Mouse (Mus musculus): ENCODE results near the gene Pcsk1n. TPM values are rescaled to one million over a fixed set of nuclear protein-coding genes. Genes with fewer than 3 reads are reported as not detected.

The Pcsk1n gene
- not detected for polyA plus RNA-seq (2017; shearing (Covaris generic))

DNA sequence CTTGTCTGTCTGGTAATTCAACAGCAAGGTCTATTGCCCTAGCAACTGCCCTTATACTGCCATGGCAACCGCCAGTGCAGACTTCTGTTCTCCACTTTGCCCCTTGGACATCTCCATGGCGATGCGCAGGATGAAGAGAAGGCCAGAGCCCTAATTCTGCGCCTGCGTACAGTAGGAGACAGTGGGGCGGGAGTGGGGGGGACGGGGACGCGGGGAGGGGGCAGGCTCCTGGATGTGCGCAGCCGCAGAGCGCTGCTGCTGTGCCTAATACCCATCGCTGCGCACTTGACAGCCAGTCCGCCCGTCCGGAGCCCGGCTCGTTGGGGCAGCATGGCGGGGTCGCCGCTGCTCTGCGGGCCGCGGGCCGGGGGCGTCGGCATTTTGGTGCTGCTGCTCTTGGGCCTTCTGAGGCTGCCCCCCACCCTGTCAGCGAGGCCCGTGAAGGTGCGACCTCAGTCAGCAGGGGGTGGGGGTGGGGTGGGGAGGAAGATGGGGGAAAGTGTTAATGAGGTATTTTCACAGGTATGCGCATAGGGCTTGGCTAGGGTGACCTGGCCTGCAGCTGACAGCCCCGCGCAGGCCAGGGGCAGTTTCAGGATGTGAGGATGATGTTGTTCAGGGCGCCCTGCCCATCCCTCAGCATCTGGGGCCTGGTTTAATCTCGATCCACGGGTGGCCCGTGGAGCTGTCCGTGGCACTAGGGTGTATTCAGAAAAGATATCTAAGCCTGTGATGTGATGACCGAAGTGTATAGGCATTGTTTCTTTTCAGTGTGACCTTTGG lies at the start of gene Pcsk1n:
Gene Pcsk1n (plus strand): TSS at position 222 of the 783 bp plus-strand sequence.

DNA sequence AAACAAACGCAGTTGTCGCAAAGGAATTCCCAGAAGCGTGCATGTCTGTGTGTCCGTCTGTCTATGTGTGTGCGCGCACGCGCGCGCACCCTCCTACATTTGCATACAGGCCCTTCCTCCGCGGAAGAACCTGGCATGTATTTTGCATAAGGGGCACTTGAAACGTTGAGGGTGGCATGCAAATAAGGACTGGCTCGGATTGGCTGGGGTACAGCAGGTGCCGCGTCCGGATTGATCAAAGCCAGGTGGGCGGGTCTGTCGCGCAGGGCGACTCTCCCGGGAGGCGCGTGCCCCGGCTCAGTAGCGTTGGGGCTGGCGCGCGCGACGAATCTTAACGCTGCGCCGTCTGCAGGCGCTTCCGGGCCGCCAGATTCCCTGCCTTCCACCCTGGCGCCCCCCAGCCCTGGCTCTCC lies 41.6 kb upstream of the Pcsk1n start, which contains the start of gene Pim2:
Gene Pim2 (plus strand): TSS at position 256 of the 413 bp plus-strand sequence.

DNA sequence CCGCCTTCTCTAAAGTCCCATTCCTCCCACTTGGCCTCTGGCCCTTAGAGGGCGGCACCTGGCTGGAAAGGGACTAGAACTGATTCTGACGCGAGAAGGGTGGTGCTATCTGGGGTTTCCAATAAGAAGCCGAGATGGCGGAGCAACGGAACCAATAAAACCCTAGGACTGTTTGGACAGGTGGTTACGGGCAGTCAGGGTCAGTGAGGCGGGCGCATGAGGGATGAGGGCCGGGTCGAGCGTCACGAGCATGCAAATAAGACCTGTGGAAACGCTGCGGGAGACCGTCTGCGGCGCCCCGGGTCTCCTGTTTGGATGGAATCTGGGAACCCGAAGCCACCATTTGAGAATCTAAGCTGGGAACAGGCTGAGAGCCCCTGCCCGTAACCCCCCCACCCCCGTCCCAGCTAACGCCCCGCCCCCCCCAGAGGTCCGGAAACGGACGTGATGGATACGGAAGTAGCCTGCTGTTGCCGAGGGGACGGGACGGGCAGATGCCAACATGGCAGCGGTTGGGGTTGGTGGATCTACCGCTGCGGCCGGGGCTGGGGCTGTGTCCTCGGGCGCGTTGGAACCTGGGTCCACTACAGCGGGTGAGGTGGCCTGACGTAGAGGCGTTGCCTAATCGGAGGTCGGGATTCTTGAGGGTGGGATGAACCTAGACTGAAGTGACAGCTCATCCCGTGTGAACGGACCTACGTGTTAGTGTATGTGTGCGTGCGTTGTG lies 35.6 kb upstream of the Pcsk1n start, which contains the start of gene Slc35a2:
Gene Slc35a2 (plus strand): TSS at position 188 of the 727 bp plus-strand sequence.

DNA sequence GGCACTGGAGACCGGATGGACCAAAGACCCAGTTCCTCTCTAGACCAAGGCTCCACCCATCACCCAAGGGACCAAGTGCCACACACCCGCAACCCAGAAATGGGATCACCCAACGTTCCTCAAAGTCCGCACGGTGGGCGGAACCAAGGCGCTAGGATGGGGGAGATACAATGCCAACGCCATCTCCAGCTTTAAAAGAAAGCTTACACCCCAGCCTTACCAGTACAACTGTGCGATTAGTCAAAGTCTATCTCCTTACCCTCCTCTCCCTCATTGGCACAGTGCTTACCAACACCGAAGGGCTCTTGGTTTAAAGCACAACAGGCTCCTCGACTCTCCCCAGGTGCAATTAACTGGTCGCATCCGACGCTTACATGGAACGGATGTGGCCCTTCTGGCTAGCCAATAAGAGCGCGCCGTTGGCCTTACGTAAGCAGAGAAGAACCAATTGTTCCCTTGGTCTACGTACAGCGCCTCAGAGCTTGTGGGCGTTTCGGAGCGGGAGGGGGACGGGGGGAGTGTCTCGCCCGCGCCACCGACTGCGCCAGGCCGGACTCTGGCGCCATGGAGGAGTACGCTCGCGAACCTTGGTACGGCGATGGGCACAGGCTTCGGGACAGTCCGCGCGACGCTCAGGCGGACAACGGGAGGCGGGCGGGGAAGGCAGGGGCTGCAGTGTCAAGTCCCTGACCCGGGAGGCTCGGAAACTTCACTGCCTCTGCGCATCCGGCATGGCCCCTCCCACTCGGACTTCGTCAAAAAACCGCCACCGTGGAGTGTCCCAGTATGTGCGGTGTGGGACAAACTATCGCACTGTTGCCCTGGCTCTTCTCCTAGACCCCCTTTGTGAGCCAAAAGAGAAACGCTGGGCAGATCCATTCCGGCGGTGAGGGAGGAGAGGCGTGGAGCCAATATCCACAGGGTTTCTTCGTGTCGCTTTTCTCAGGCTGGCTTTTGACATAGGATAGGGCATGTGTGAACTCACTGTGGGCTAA lies 20.4 kb upstream of the Pcsk1n start, which contains the start of the genes Pqbp1 and Timm17b:
Gene Pqbp1 (minus strand): TSS at position 390 of the 995 bp plus-strand sequence.
Gene Timm17b (plus strand): TSS at position 478 of the 995 bp plus-strand sequence.

DNA sequence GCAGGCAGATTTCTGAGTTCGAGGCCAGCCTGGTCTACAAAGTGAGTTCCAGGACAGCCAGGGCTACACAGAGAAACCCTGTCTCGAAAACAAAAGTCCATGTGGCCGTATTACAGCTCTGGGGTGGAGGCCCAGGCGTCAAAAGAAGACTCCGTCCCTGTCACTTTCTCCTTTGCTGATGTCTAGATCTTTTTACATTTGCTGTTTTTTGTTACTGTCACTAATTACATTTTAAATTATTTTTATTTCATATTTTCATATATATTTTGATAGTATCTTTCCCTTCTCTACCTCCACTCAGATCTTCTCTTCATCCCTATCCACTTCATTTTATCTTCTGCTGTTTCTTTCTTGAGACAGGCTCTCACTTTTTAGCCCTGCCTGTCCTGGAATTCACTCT lies 11.9 kb upstream of the Pcsk1n start, which contains the start of gene Gm10491:
Gene Gm10491 (minus strand): TSS at position 101 of the 400 bp plus-strand sequence.

DNA sequence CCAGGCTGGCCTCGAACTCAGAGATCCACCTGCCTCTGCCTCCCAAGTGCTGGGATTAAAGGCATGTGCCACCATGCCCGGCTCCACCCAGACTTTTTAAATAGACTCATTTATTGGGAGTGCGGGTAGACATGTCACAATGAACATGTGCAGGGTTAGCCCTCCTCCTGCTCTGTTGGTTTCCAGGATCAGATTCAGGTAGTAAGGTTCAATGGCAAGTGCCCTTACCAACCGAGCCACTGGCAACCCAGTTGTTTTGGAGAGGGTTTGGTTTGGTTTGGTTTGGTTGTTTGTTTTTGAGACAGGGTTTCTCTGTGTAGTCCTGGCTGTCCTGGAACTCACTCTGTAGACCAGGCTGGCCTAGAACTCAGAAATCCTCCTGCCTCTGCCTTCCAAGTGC lies 10.4 kb upstream of the Pcsk1n start, which contains the start of gene Gm10490:
Gene Gm10490 (plus strand): TSS at position 301 of the 400 bp plus-strand sequence.

DNA sequence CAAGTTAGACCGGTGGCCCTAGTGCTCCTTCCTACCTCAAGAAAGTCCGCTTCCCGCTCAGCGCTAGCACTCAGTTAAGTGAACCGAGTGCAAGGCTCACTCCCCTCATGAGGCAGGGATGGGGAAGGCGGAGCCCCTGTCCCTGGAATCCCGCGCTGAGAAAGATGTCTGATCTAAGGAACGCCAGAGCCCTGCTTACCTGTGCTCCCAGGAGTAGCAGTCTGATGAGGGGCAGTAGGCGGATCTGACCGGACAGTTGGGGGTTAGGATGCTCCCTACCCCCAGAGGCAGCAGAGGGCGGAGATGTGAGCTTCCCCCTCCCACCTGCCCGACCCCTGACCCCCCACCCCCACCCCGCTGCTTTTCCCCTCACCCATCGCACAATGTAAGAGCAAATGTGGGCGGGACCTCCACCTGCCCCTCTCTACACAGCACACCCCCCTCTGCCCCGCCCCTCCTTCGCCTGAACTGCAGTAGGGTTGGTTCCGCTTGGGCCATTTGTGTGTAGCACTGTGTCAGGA lies 8.7 kb downstream of the Pcsk1n start, which contains the start of gene Eras:
Gene Eras (minus strand): TSS at position 338 of the 521 bp plus-strand sequence.

DNA sequence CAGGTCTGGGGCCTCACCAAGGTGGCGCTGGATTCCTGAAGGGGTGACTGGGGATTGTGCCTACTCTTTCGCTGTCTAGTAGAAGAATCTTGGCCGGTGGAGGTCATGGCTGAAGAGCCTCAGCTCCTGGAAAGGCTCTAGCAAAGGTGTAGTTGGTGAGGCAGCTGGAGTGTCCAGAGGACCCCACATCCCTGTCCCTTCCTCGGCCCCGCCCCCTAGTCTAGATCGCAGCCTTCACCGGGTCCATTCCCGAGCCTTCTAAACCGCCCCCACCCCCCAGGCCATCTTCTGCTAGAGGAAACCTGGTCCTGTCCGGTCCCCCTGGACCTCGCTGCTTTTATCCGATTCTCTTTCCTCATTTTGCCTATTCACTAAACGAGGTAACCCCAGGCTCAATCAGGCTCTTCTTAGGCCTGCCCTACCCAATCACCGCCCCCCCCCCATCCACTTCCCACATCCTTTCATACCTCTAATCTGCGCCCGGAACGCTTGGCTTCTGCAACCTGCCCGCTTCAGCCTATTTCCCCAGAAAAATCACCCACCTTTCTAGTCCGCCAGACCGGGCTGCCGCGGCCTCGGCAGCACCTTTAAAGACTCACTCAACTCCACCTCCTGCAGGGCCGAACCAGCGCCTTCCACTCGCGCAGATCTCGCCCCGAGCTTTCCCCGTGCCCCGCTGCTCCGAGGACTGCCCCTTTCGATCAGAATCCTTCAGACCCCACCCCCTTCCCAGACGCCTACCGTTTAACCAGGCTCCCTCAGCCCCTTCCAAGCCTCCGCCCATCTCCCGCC lies 27.7 kb downstream of the Pcsk1n start, which contains the start of gene Hdac6:
Gene Hdac6 (minus strand): TSS at position 782 of the 792 bp plus-strand sequence.

Other genes with a start within 250 kb of the Pcsk1n start
- 30.3 TPM for gene Plp2, start 248.4 kb upstream of the Pcsk1n start, polyA plus RNA-seq (2017; shearing (Covaris generic))
- not detected for gene Magix, start 238.6 kb upstream of the Pcsk1n start, polyA plus RNA-seq (2017; shearing (Covaris generic))
- gene Gpkow, start 222.7 kb upstream of the Pcsk1n start, polyA plus RNA-seq (2017; shearing (Covaris generic)) = 68.3 TPM
- 98.4 TPM for gene Wdr45, start 205.5 kb upstream of the Pcsk1n start, polyA plus RNA-seq (2017; shearing (Covaris generic))
- not detected for gene Gm45208, start 197.6 kb upstream of the Pcsk1n start, polyA plus RNA-seq (2017; shearing (Covaris generic))
- gene Praf2, start 191.4 kb upstream of the Pcsk1n start, polyA plus RNA-seq (2017; shearing (Covaris generic)) = 19.8 TPM
- 0.12 TPM for gene Ccdc120, start 168.9 kb upstream of the Pcsk1n start, polyA plus RNA-seq (2017; shearing (Covaris generic))
- 64.9 TPM for gene Tfe3, start 157.3 kb upstream of the Pcsk1n start, polyA plus RNA-seq (2017; shearing (Covaris generic))
- 104 TPM for gene Gripap1, start 130.1 kb upstream of the Pcsk1n start, polyA plus RNA-seq (2017; shearing (Covaris generic))
- 0.19 TPM for gene Kcnd1, start 97.5 kb upstream of the Pcsk1n start, polyA plus RNA-seq (2017; shearing (Covaris generic))
- 191 TPM for gene Otud5, start 78.5 kb upstream of the Pcsk1n start, polyA plus RNA-seq (2017; shearing (Covaris generic))
- gene Pim2, start 41.6 kb upstream of the Pcsk1n start, polyA plus RNA-seq (2017; shearing (Covaris generic)) = 233 TPM
- gene Slc35a2, start 35.8 kb upstream of the Pcsk1n start, polyA plus RNA-seq (2017; shearing (Covaris generic)) = 38.7 TPM
- gene Pqbp1, start 20.6 kb upstream of the Pcsk1n start, polyA plus RNA-seq (2017; shearing (Covaris generic)) = 170 TPM
- gene Timm17b, start 20.5 kb upstream of the Pcsk1n start, polyA plus RNA-seq (2017; shearing (Covaris generic)) = 101 TPM
- gene Gm10491, start 12.0 kb upstream of the Pcsk1n start, polyA plus RNA-seq (2017; shearing (Covaris generic)) = not detected
- gene Gm10490, start 10.3 kb upstream of the Pcsk1n start, polyA plus RNA-seq (2017; shearing (Covaris generic)) = not detected
- gene Eras, start 8.8 kb downstream of the Pcsk1n start, polyA plus RNA-seq (2017; shearing (Covaris generic)) = not detected
- 12.9 TPM for gene Hdac6, start 28.1 kb downstream of the Pcsk1n start, polyA plus RNA-seq (2017; shearing (Covaris generic))
- not detected for gene Gata1, start 58.2 kb downstream of the Pcsk1n start, polyA plus RNA-seq (2017; shearing (Covaris generic))
- not detected for gene Glod5, start 98.7 kb downstream of the Pcsk1n start, polyA plus RNA-seq (2017; shearing (Covaris generic))
- 22.0 TPM for gene Suv39h1, start 154.9 kb downstream of the Pcsk1n start, polyA plus RNA-seq (2017; shearing (Covaris generic))
- 51.5 TPM for gene Was, start 170.7 kb downstream of the Pcsk1n start, polyA plus RNA-seq (2017; shearing (Covaris generic))
- gene Wdr13, start 213.1 kb downstream of the Pcsk1n start, polyA plus RNA-seq (2017; shearing (Covaris generic)) = 19.5 TPM
- 967 TPM for gene Rbm3, start 226.1 kb downstream of the Pcsk1n start, polyA plus RNA-seq (2017; shearing (Covaris generic))